Mouse (Mus musculus): ENCODE measurements around the gene Mettl23.

DNA sequence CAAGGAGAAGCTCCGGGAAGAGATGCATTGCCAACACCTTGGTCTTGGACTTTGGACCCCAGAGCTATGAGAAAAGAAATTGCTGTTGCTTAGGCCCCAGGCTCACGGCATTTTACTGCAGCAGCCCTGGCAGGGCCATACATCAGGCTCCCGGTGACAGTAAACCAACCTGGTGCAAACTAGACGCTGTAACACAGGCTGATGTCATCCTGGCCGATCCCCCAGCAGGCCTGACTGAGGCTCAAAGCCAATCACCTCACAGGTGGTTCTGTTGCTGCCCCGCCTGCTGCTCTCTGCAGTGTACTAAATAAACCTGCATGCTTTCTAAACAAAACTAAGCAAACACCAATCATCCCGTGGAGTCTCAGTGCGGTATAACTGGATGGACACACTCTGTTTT lies 24.4 kb upstream of the Mettl23 start:
- no peak for TF ChIP-seq POLR2A (IDR thresholded peaks at IDR 0.05; ENCODE audit: insufficient read length, low read depth)
- TF ChIP-seq MYOD1 (IDR thresholded peaks at IDR 0.05; ENCODE audit: control insufficient read depth in 1 of 3, insufficient read length in 2 of 3, low read depth in 2 of 3), result no peak
- TF ChIP-seq CEBPB (IDR thresholded peaks at IDR 0.05; ENCODE audit: insufficient read depth, poor library complexity, severe bottlenecking), result no peak
- no peak for TF ChIP-seq REST (IDR thresholded peaks at IDR 0.05; ENCODE audit: insufficient read depth, insufficient read length)
- no peak for TF ChIP-seq E2F4 (IDR thresholded peaks at IDR 0.05; ENCODE audit: insufficient read depth)
- TF ChIP-seq POLR2AphosphoS2 (IDR thresholded peaks at IDR 0.05; ENCODE audit: insufficient read length, low read depth), result no peak
- TF ChIP-seq SRF (IDR thresholded peaks at IDR 0.05; ENCODE audit: control insufficient read depth, insufficient read length, low read depth), result no peak
- TF ChIP-seq MYOG (IDR thresholded peaks at IDR 0.05; ENCODE audit: control insufficient read depth in 1 of 3, insufficient read depth in 1 of 3, insufficient read length in 2 of 3, low read depth in 2 of 3), result no peak
- no peak for TF ChIP-seq TCF12 (IDR thresholded peaks at IDR 0.05; ENCODE audit: insufficient read depth, poor library complexity, severe bottlenecking)
- TF ChIP-seq MAX (IDR thresholded peaks at IDR 0.05; ENCODE audit: low read depth), result no peak
- no peak for TF ChIP-seq USF1 (IDR thresholded peaks at IDR 0.05; ENCODE audit: low read depth)

Data from myocyte (in vitro differentiated cells).